Mouse (Mus musculus) liver, embryonic 15.5 days (tissue): ENCODE results near the gene Dach1. TPM values are rescaled to one million over a fixed set of nuclear protein-coding genes. Genes with fewer than 3 reads are reported as not detected.

Experiments used
- ATAC-seq: fragments of 200-750 bp; cut with Nextera tagmentation; 2 replicates; pipeline ENCODE4 v1.8.0; 2017; ENCODE audit warnings: moderate number of reproducible peaks, mild to moderate bottlenecking, moderate library complexity; ENCODE audit not compliant: insufficient read depth
- H3K27ac ChIP-seq: fragments of 300-500 bp; sonication (generic); replicated peaks from 2 replicates; pipeline ENCODE4 v1.5.1; 2015; ENCODE audit warnings: mild to moderate bottlenecking, inconsistent platforms
- H3K27me3 ChIP-seq: fragments of 300-500 bp; sonication (generic); 2 replicates; pipeline ENCODE4 v1.6.1; 2015; ENCODE audit warnings: mild to moderate bottlenecking, inconsistent platforms
- H3K36me3 ChIP-seq: fragments of 300-500 bp; sonication (generic); replicated peaks from 2 replicates; pipeline ENCODE4 v1.6.1; 2015; ENCODE audit warnings: moderate library complexity, mild to moderate bottlenecking, inconsistent platforms
- H3K4me1 ChIP-seq: fragments of 300-500 bp; sonication (generic); replicated peaks from 2 replicates; pipeline ENCODE4 v1.6.1; 2015; ENCODE audit warnings: inconsistent platforms
- H3K4me2 ChIP-seq: fragments of 300-500 bp; sonication (generic); 2 replicates; pipeline ENCODE4 v1.6.1; 2015; ENCODE audit warnings: moderate library complexity, mild to moderate bottlenecking, inconsistent platforms
- H3K4me3 ChIP-seq: fragments of 300-500 bp; sonication (generic); replicated peaks from 2 replicates; pipeline ENCODE4 v1.5.1; 2015; ENCODE audit warnings: mild to moderate bottlenecking, inconsistent platforms
- H3K9ac ChIP-seq: fragments of 300-500 bp; sonication (generic); 2 replicates; pipeline ENCODE4 v1.6.1; 2015; ENCODE audit warnings: moderate library complexity, mild to moderate bottlenecking, inconsistent platforms
- H3K9me3 ChIP-seq: fragments of 300-500 bp; sonication (generic); replicated peaks from 2 replicates; pipeline ENCODE4 v1.6.1; 2016; ENCODE audit warnings: inconsistent platforms
- WGBS: fragments of 180-500 bp; shearing (Covaris S2); methylation state at CpG from one replicate; pipeline ENCODE4 v1.1.7; 2015; ENCODE audit warnings: mixed read lengths; ENCODE audit not compliant: insufficient replicate concordance; 5-methylcytosine and 5-hydroxymethylcytosine counted together
- polyA plus RNA-seq: library from polyadenylated mRNA; unstranded; fragments of >200 nt; fragmentation: Nextera tagmentation; extraction: Ambion mirVana; gene quantifications from 2 replicates; pipeline ENCODE4 v1.2.1, GENCODE M21; 2015

Gene Dach1
- polyA plus RNA-seq, 1 experiment from 2014 or later = 0.23 TPM

DNA sequence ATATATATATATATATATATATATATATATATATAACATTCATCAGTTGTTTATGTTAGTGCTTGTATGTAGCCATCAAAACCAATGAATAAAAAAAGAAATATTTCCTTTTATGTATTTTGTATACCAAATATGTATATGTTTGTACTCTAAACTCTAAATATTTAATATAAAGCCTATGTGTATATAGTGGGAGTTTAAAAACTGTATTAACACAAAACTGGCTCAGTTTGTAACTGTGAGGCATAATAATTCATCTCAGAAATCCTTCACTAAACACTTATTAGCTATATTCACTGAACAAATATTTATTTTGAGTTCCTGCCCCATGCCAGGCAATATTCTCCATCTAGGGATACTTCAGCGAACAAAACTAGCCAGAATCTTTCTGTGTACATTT is 155.5 kb downstream of the Dach1 start:
- ATAC-seq = no peak
- Histone ChIP-seq H3K4me2 (no peak overlapping the region), H3K4me3 (no peak overlapping the region), H3K4me1 (no peaks in the 10 kb centered on the region), H3K27me3 (no peaks in the 10 kb centered on the region), H3K9ac (no peak overlapping the region), H3K27ac (no peak overlapping the region), H3K9me3 (no peaks in the 10 kb centered on the region), H3K36me3 (no peaks in the 10 kb centered on the region)
- WGBS = 82% methylated on average over 1 of the region's 1 CpGs

DNA sequence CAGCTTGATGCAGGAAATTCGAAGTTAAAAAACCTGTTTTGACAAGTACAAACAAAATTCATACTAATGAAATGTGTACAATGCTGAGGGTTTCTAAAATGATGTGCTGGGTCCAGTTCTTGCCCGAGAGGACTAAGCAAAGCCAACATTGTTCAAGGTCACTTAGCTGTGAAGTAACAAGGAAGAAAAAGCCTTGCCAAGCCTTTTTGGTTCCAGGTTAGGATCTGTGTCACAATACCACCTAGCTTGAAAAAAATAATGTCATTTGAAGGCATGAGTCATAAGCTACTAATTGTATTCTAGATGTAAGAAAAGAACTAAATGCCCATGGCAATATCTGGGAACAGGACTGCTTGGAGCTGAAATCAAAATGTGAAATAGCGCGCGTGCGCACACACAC is 161.1 kb downstream of the Dach1 start:
- Histone ChIP-seq H3K36me3 (no peaks in the 10 kb centered on the region), H3K4me2 (no peak overlapping the region), H3K9me3 (no peaks in the 10 kb centered on the region), H3K27ac (no peak overlapping the region), H3K27me3 (no peaks in the 10 kb centered on the region), H3K9ac (no peak overlapping the region), H3K4me3 (no peak overlapping the region), H3K4me1 (no peaks in the 10 kb centered on the region)
- 72% methylated on average over 6 of the region's 6 CpGs for WGBS
- ATAC-seq = no peak

DNA sequence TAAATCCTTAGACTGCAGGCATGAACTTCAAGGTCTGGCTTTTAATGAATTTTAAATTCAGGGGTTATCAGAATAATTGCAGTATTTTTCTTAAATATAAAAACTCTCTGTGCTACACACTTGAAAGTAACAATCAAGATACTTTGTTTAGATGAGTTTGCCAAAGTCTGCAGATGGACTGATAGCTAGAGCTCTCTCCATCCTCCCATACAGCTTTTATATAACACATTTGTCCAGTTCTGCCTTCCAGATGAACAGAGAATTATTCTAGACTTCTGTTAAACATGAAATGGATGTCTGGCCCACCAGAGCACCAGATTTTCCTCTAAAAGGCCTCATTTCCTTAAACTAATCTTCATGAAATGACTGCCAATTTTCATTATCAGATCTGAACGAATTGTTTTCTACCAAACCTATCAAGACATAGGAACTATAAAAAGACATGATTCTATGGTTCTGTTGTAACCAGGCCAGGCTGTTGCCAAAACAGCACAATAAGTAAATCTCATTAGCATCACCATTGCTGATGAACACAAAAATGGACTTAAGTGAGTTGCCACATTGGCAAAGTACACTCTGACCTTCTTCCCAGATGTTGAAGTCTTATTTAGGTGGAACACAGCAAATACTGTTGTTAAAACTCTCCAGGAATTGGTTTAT is 167.4 kb downstream of the Dach1 start:
- no peaks in the 10 kb centered on the region for H3K36me3 ChIP-seq
- no peak overlapping the region for H3K4me3 ChIP-seq
- H3K4me2 ChIP-seq = no peak overlapping the region
- H3K9me3 ChIP-seq = no peaks in the 10 kb centered on the region
- no peak overlapping the region for H3K9ac ChIP-seq
- H3K4me1 ChIP-seq = no peaks in the 10 kb centered on the region
- H3K27ac ChIP-seq = no peak overlapping the region
- WGBS = 32% methylated on average over 1 of the region's 1 CpGs
- no peaks in the 10 kb centered on the region for H3K27me3 ChIP-seq
- no peak for ATAC-seq

DNA sequence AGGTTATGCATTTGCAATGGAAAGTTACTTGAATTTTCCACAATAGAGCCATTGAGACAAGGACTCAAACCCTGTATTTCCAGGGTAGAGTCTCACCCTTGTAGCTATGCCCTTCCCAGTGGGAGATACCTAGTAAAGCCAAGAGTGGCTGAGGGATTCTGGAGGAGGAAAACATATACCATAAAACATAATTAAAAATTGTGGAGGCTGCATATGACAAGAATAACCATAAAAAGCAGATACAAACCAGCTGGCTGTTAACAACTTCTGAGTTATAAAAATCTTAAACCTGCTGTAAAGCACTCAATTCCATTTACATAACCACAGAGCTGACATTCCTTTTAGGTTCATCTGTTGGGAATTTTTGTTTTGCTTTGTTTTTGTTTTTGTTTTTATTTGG is 171.0 kb downstream of the Dach1 start:
- Histone ChIP-seq H3K27me3 (no peaks in the 10 kb centered on the region), H3K27ac (no peak overlapping the region), H3K9me3 (no peaks in the 10 kb centered on the region), H3K9ac (no peak overlapping the region), H3K36me3 (no peaks in the 10 kb centered on the region), H3K4me1 (no peaks in the 10 kb centered on the region), H3K4me3 (no peak overlapping the region), H3K4me2 (no peak overlapping the region)
- ATAC-seq = no peak

DNA sequence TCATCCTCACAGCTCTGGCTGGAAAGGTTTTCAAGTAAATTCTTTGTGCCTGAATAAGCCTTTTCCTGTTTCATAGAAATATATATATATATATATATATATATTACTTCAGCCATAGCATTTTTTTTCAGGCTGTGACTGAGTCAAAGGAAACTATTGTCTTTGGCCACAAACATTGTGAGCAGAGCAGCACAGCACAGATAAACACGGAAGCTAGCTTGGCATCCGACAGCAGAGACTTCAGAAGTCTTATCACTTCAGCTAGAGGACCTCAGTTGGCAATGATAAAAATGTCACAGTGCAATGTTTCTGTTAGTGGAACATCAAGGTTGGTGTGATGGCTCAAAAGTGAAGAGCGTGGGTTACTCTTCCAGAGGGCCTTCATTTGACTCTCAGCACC is 186.3 kb downstream of the Dach1 start:
- Histone ChIP-seq H3K4me2 (no peak overlapping the region), H3K27me3 (no peaks in the 10 kb centered on the region), H3K9me3 (no peaks in the 10 kb centered on the region), H3K4me1 (no peaks in the 10 kb centered on the region), H3K9ac (no peak overlapping the region), H3K4me3 (no peak overlapping the region), H3K27ac (no peak overlapping the region), H3K36me3 (no peaks in the 10 kb centered on the region)
- no peak for ATAC-seq
- 14% methylated on average over 3 of the region's 3 CpGs for WGBS

DNA sequence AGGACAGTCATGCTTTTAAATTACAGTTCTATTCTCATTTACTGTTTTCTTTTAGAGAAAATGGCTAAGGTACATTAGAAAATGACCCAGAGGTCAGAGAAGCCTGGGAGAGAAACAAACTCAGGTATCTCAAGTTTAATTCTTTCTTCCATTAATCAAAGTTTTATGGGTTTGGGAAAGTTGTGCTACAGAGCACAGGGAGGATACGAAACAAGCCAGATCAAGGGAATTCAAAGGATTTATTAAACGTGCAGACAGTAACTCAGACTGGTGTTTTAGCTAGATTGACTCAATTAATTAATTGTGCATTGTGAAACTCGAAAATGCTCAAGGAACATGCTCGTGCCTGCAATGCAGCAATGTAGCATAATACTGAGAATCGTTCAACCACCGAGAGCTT is 186.9 kb downstream of the Dach1 start:
- 60% methylated on average over 6 of the region's 6 CpGs for WGBS
- no peaks in the 10 kb centered on the region for H3K36me3 ChIP-seq
- no peak for ATAC-seq
- H3K9me3 ChIP-seq = no peaks in the 10 kb centered on the region
- H3K4me3 ChIP-seq = no peak overlapping the region
- H3K27ac ChIP-seq = no peak overlapping the region
- no peak overlapping the region for H3K9ac ChIP-seq
- H3K4me2 ChIP-seq = no peak overlapping the region
- H3K4me1 ChIP-seq = no peaks in the 10 kb centered on the region
- no peaks in the 10 kb centered on the region for H3K27me3 ChIP-seq

DNA sequence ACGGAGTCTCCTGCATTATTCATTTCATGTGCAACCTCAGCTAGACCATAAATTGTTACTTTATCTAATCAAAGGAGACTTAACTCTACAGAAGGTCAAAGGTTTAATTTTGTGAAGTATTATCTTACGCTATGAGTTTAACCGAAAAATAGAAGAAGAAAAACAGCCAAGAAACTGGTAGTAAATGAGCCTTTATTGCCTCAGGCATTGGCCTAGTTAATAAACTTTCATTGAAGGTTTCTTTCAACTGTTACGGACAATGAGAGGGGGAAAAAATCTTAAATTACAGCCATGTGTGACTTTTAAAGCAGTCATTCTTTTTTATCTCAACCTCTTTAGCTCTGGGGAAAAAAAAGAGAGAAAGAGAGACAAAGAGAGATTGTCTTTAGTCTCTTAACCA is 188.7 kb downstream of the Dach1 start:
- H3K9ac ChIP-seq = no peak overlapping the region
- no peak for ATAC-seq
- H3K4me3 ChIP-seq = no peak overlapping the region
- 72% methylated on average over 4 of the region's 4 CpGs for WGBS
- H3K27me3 ChIP-seq = no peaks in the 10 kb centered on the region
- H3K4me1 ChIP-seq = no peaks in the 10 kb centered on the region
- no peak overlapping the region for H3K27ac ChIP-seq
- no peaks in the 10 kb centered on the region for H3K9me3 ChIP-seq
- no peaks in the 10 kb centered on the region for H3K36me3 ChIP-seq
- H3K4me2 ChIP-seq = no peak overlapping the region

DNA sequence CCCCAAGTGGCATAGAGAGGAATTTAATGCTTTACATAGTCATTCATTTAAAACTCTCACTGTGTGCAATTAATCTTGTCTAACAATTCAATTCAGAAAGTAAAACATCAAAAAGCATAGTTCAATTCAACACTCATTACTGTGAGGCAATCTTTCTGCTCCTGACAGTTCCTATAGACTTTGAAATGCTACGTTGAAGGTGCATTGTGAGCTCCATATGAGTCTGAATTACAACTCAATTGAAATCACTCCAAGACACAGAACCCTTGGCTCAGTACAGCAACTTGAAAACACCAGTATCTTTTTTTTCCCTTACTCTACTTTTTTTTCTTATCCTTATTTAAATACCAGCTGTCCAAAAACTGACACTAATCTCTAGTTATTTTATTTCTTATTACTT is 193.5 kb downstream of the Dach1 start:
- H3K4me3 ChIP-seq = no peak overlapping the region
- no peak for ATAC-seq
- H3K36me3 ChIP-seq = no peaks in the 10 kb centered on the region
- 44% methylated on average over 1 of the region's 1 CpGs for WGBS
- no peaks in the 10 kb centered on the region for H3K9me3 ChIP-seq
- no peaks in the 10 kb centered on the region for H3K27me3 ChIP-seq
- no peak overlapping the region for H3K9ac ChIP-seq
- H3K27ac ChIP-seq = no peak overlapping the region
- H3K4me2 ChIP-seq = no peak overlapping the region
- no peaks in the 10 kb centered on the region for H3K4me1 ChIP-seq

DNA sequence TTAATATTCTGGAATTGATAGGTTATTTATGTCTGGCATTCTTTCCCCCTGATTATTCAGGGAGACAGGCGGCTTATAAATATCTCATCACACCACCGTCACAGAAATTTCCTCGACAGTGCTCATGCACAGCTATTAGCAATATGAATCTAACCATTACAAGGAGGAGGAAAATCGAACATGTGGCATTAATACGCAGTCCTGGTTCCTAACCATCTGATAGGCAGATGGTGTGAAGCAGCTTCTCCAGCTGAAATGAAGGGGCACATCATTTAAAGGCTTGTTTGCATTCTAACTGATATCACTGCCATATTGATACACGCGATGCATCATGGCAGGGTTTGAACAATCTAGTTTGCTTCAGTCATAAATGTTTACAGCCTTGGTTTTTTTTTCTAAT is 194.1 kb downstream of the Dach1 start:
- no peak overlapping the region for H3K4me3 ChIP-seq
- H3K27me3 ChIP-seq = no peaks in the 10 kb centered on the region
- H3K9me3 ChIP-seq = no peaks in the 10 kb centered on the region
- H3K4me2 ChIP-seq = no peak overlapping the region
- no peaks in the 10 kb centered on the region for H3K4me1 ChIP-seq
- H3K9ac ChIP-seq = no peak overlapping the region
- WGBS = 81% methylated on average over 7 of the region's 7 CpGs
- no peaks in the 10 kb centered on the region for H3K36me3 ChIP-seq
- no peak overlapping the region for H3K27ac ChIP-seq
- no peak for ATAC-seq

DNA sequence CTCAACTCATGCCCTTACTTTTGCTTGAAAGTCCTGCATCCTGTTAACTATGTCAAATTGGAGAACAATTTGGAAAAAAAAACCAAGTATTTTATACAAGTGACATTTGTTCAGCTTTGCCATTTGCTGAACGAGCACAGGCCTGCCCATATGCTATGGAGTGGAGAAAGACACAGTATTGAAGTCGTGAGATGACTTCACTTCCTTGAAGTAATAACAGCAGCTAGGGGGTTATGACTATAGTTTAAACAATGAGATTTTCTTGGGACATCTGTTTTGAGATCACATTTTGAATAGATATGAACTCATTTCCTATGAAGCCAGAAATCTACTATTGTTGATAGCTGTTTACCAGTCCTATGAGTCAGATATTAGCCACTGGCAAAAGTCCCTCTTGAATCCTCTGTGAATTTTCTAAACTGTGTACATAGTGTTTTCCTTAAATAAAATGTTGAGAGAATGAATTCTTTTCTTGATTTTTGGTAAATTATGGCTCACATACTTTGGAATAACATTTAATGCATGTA is 205.0 kb downstream of the Dach1 start:
- Histone ChIP-seq H3K27me3 (no peaks in the 10 kb centered on the region), H3K4me1 (no peaks in the 10 kb centered on the region), H3K36me3 (no peaks in the 10 kb centered on the region), H3K4me2 (no peak overlapping the region), H3K9me3 (no peaks in the 10 kb centered on the region), H3K9ac (no peak overlapping the region), H3K4me3 (no peak overlapping the region), H3K27ac (no peak overlapping the region)
- no peak for ATAC-seq
- WGBS = 56% methylated on average over 2 of the region's 2 CpGs

DNA sequence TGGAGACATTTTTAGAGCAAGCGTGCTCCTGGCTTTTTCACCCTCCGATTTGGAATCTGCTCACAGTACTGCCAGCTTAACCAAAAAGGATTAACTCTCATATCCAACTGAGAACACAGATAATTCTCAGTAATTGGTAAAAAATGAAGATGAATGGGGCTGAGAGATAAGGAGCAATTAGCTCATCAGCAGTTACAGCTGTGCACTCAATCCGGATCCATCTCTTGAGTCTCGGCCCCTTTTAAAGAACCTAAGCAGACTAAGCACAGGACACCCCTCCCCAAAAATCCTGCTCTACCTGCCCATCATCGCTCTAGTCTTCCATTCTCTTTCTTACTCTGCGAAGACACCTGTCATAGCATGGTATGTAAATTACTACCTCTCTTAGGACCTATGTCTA is 205.9 kb downstream of the Dach1 start:
- Histone ChIP-seq H3K27me3 (no peaks in the 10 kb centered on the region), H3K4me2 (no peak overlapping the region), H3K9me3 (no peaks in the 10 kb centered on the region), H3K36me3 (no peaks in the 10 kb centered on the region), H3K4me1 (no peaks in the 10 kb centered on the region), H3K9ac (no peak overlapping the region), H3K27ac (no peak overlapping the region), H3K4me3 (no peak overlapping the region)
- no peak for ATAC-seq
- 55% methylated on average over 6 of the region's 6 CpGs for WGBS

DNA sequence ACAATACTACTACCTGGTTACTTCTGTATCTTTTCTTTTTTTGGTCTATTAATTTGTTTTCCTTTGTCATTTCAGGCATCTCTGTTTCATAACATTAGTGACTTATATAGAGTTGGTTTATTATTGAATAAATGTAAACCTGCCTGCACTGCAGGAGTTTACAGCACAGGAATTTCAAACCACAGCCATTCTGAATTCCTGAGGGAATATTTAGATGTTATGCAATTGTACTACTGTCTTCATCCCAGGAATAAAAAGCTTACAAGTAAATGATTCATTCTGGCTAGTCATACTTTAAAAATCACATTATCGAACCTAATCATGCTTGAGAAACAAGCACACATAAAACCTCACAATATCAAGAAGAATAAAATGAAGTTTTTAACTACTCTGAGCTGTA is 213.2 kb downstream of the Dach1 start:
- no peak overlapping the region for H3K4me2 ChIP-seq
- no peak for ATAC-seq
- WGBS = 56% methylated on average over 1 of the region's 1 CpGs

More for the DNA sequence above, 213.2 kb downstream of the Dach1 start:
- H3K9ac ChIP-seq = no peak overlapping the region
- H3K27me3 ChIP-seq = no peaks in the 10 kb centered on the region
- H3K4me1 ChIP-seq = no peaks in the 10 kb centered on the region
- H3K36me3 ChIP-seq = no peaks in the 10 kb centered on the region
- H3K4me3 ChIP-seq = no peak overlapping the region
- H3K9me3 ChIP-seq = no peaks in the 10 kb centered on the region
- no peak overlapping the region for H3K27ac ChIP-seq
